Mouse (Mus musculus) kidney, postnatal 4 days (tissue): Measurements from ENCODE around the gene Tnfrsf14.

ENCODE experiments used
- DNase-seq, 2 experiments: peaks; one replicate each; pipeline ENCODE4 v3.0.0; 2021; ENCODE audit warnings: mixed read lengths in 2 of 2

The Tnfrsf14 gene

DNA sequence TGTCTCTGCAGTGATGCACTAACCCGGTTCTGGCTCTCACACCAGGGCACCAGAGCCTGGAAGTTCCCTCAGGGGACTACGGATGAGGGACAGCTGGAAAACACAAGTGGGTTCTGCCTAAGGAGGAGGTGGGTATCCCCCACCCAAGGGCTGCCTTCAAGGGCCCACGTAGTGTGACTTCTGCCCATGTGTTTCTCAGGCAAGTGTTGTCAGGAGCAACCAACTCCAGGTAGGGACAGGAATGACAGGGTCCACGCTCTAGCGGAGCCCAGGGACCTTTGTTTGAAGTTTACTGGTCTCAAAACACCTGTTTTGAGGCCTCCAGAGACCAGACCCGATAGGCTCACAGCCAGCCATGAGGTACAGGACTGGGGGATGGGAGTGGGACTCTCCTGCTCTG is 55.2 kb downstream of the Tnfrsf14 start:
- DNase-seq = no peak
